Mouse (Mus musculus) limb, embryonic 14.5 days (tissue): ENCODE measurements around the gene Kmt5c. TPM values are rescaled to one million over a fixed set of nuclear protein-coding genes. Genes with fewer than 3 reads are reported as not detected.

Experiments
- ATAC-seq: fragments of 200-750 bp; cut with Nextera tagmentation; 2 replicates; pipeline ENCODE4 v1.8.0; 2017; ENCODE audit warnings: low read depth, moderate number of reproducible peaks, moderate TSS enrichment; ENCODE audit not compliant: low FRiP score
- DNase-seq: peaks from one replicate; pipeline ENCODE4 v3.0.0-alpha.2; 2015; ENCODE audit warnings: low spot score
- H3K27ac ChIP-seq: fragments of 300-500 bp; sonication (generic); replicated peaks from 2 replicates; pipeline ENCODE4 v1.5.1; 2014; ENCODE audit warnings: low read depth, mild to moderate bottlenecking, low read length, moderate library complexity, mixed read lengths
- H3K27me3 ChIP-seq: fragments of 300-500 bp; sonication (generic); 2 replicates; pipeline ENCODE4 v1.6.1; 2014; ENCODE audit warnings: low read length, mixed read lengths; ENCODE audit not compliant: control insufficient read depth, insufficient read depth
- H3K36me3 ChIP-seq: fragments of 300-500 bp; sonication (generic); 2 replicates; pipeline ENCODE4 v1.6.1; 2014; ENCODE audit warnings: mild to moderate bottlenecking, low read length, moderate library complexity, mixed read lengths; ENCODE audit not compliant: control insufficient read depth, insufficient read depth
- H3K4me1 ChIP-seq: fragments of 300-500 bp; sonication (generic); 2 replicates; pipeline ENCODE4 v1.6.1; 2014; ENCODE audit warnings: antibody characterized with exemption, low read length, mixed read lengths; ENCODE audit not compliant: control insufficient read depth, insufficient read depth
- H3K4me2 ChIP-seq: fragments of 300-500 bp; sonication (generic); replicated peaks from 2 replicates; pipeline ENCODE4 v1.6.1; 2014; ENCODE audit warnings: low read depth, mild to moderate bottlenecking, low read length, moderate library complexity; ENCODE audit not compliant: severe bottlenecking
- H3K4me3 ChIP-seq: fragments of 300-500 bp; sonication (generic); replicated peaks from 2 replicates; pipeline ENCODE4 v1.5.1; 2014; ENCODE audit warnings: low read length
- H3K9ac ChIP-seq: fragments of 300-500 bp; sonication (generic); 2 replicates; pipeline ENCODE4 v1.6.1; 2014; ENCODE audit warnings: mild to moderate bottlenecking, low read depth, low read length, moderate library complexity; ENCODE audit not compliant: severe bottlenecking
- H3K9me3 ChIP-seq: fragments of 300-500 bp; sonication (generic); 2 replicates; pipeline ENCODE4 v1.6.1; 2016; ENCODE audit warnings: low read length; ENCODE audit not compliant: control insufficient read depth
- POLR2A ChIP-seq: fragments of 200-500 bp; IDR thresholded peaks from 2 replicates; pipeline ENCODE4 v1.8.0; 2012; ENCODE audit warnings: inconsistent platforms, mild to moderate bottlenecking, moderate library complexity, borderline replicate concordance; ENCODE audit not compliant: insufficient read depth, insufficient read length; ENCODE audit errors: extremely low read depth
- WGBS: fragments of 180-500 bp; shearing (Covaris S2); extraction: QIAGEN DNeasy Blood & Tissue Kit; methylation state at CpG from one replicate; pipeline ENCODE4 v1.1.7; 2014; 5-methylcytosine and 5-hydroxymethylcytosine counted together
- polyA plus RNA-seq, 2 experiments: library from polyadenylated mRNA; depleted of rRNA in 1 of 2; stranded (reverse) in 1 of 2; unstranded in 1 of 2; fragments of >200 nt; fragmentation: Nextera tagmentation in 1 of 2; extraction: Ambion mirVana in 1 of 2; gene quantifications; 2 replicates each; pipeline versions ENCODE4 v1.2.1 to v1.2.3; 2012 to 2014

The Kmt5c gene
- polyA plus RNA-seq, 2 experiments, result 44.4 to 161 TPM

DNA sequence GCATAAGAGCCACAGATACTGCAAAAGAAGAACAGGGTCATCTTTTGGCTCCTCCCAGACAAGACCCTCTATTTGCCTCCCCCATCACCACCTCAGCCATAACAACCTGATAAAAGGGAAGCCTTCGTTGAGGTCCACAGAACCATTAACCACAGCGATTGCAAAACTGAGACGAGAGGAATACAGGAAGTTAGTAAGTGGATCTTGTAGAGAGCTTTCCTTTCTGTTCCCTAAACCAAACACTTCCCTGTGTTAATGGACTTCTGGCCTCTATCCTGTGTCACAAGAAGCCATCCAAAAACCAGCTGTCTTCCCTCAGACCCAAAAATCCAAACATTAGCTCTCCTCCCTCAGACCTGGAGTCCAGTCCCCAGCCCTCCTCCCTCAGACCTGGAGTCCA lies 15.6 kb upstream of the Kmt5c start:
- no peak for DNase-seq
- WGBS, result 62% methylated on average over 3 of the region's 3 CpGs
- no peak overlapping the region for H3K27ac ChIP-seq
- H3K4me1 ChIP-seq, result no peaks in the 10 kb centered on the region
- H3K36me3 ChIP-seq, result no peaks in the 10 kb centered on the region
- no peak for TF ChIP-seq POLR2A
- no peak overlapping the region for H3K4me2 ChIP-seq
- no peak overlapping the region for H3K9ac ChIP-seq
- ATAC-seq, result no peak
- no peaks in the 10 kb centered on the region for H3K27me3 ChIP-seq
- H3K9me3 ChIP-seq, result no peaks in the 10 kb centered on the region
- H3K4me3 ChIP-seq, result no peak overlapping the region

- H3K27ac ChIP-seq, result no peak within 1 kb of the TSS
- H3K36me3 ChIP-seq, result no peaks in the 10 kb centered on the region
- no peak for TF ChIP-seq POLR2A
- H3K27me3 ChIP-seq, result no peaks in the 10 kb centered on the region
- no peak within 1 kb of the TSS for H3K9ac ChIP-seq
- WGBS, result 80% methylated on average over 7 of the region's 7 CpGs
- no peaks in the 10 kb centered on the region for H3K4me1 ChIP-seq
- H3K4me2 ChIP-seq, result no peak within 1 kb of the TSS
- no peak within 1 kb of the TSS for H3K4me3 ChIP-seq
- ATAC-seq, result no peak
- no peaks in the 10 kb centered on the region for H3K9me3 ChIP-seq
- DNase-seq, result no peak
Measured at GRCm38 (mm10) chr7:4725169-4725568, 14.7 kb upstream of the Kmt5c start, which contains the start of gene Tmem150b. TSS of gene Tmem150b (minus strand) at chr7:4725249.

- no peak for DNase-seq
- WGBS, result 84% methylated on average over 5 of the region's 5 CpGs
- no peaks in the 10 kb centered on the region for H3K9me3 ChIP-seq
- TF ChIP-seq POLR2A, result no peak
- H3K9ac ChIP-seq, result no peak overlapping the region
- H3K27me3 ChIP-seq, result no peaks in the 10 kb centered on the region
- H3K4me3 ChIP-seq, result no peak overlapping the region
- H3K27ac ChIP-seq, result no peak overlapping the region
- no peaks in the 10 kb centered on the region for H3K4me1 ChIP-seq
- H3K36me3 ChIP-seq, result no peaks in the 10 kb centered on the region
- H3K4me2 ChIP-seq, result no peak overlapping the region
- no peak for ATAC-seq
Measured at GRCm38 (mm10) chr7:4731090-4731489, 8.8 kb upstream of the Kmt5c start.

DNA sequence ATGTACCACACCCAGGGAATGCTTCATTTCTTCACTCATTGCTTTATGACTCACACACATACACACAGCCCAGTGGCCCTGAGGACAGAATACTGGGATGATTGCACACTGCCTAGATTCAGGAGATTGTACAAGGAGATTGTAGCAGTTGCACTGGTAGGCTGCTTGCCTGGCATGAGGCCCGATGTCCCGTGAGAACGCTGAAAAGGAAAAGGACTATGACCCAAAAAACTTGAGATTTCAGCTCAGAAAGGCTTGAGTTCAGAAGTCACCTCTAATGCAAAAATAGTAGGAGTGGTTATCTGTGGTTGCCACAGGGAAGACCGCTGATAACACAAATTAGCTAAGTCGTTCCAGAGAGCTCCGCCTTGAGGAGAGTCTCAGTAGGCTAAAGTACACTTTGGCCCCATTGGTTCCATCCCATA lies 6.9 kb upstream of the Kmt5c start:
- H3K9ac ChIP-seq, result no peak overlapping the region
- no peaks in the 10 kb centered on the region for H3K4me1 ChIP-seq
- 65% methylated on average over 6 of the region's 6 CpGs for WGBS
- no peaks in the 10 kb centered on the region for H3K27me3 ChIP-seq
- ATAC-seq (no peak), DNase-seq (no peak)
- no peak overlapping the region for H3K4me3 ChIP-seq
- H3K4me2 ChIP-seq, result no peak overlapping the region
- no peaks in the 10 kb centered on the region for H3K36me3 ChIP-seq
- no peak for TF ChIP-seq POLR2A
- H3K27ac ChIP-seq, result no peak overlapping the region
- no peaks in the 10 kb centered on the region for H3K9me3 ChIP-seq

DNA sequence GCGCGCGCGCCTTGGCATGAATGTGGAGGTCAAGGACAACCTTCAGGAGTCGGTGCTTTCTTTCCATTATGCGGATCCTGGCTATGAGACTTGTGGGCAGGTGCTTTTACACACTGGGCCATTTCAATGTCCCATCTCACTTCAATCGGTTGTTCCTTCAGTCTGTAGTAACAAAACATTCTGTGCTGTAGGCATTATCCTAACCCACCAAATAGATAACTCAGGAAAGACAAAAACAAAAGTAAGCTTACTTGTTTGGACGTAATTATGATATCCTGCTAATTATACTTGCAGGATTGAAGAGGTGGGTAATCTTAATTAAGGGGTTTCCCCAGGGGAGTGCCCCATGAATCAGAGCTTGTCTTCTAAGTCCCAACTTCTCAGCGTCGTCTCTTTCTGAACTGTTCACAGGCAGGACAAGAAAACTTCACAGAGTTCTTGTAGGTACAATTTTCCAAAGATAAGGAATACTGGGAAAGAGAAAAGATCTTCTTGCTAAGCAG lies 823 bp upstream of the Kmt5c start:
- H3K36me3 ChIP-seq, result peaks cover 19% of the 10 kb centered on the region
- DNase-seq (no peak), ATAC-seq (no peak)
- TF ChIP-seq POLR2A, result no peak
- WGBS, result 49% methylated on average over 10 of the region's 10 CpGs
- H3K9ac ChIP-seq, result peak overlapping the region; percentile 40; the same call in 1 of the 2 replicates
- H3K27me3 ChIP-seq, result no peaks in the 10 kb centered on the region
- no peaks in the 10 kb centered on the region for H3K9me3 ChIP-seq
- peaks cover 12% of the 10 kb centered on the region for H3K4me1 ChIP-seq
- H3K4me2 ChIP-seq, result peak overlapping the region; percentile 53
- H3K4me3 ChIP-seq, result peak overlapping the region; percentile 37
- H3K27ac ChIP-seq, result peak overlapping the region; percentile 76
